Mouse (Mus musculus): ENCODE results near the gene Nos1. TPM values are rescaled to one million over a fixed set of nuclear protein-coding genes. Genes with fewer than 3 reads are reported as not detected.

Gene Nos1
- polyA plus RNA-seq, 1 experiment = not detected

- no peaks in the 10 kb centered on the region for H3K9me3 ChIP-seq (ENCODE audit: control insufficient read depth, low read length)
- H3K27me3 ChIP-seq (ENCODE audit: control insufficient read depth) = peaks cover 18% of the 10 kb centered on the region
- TF ChIP-seq GATA1 (IDR thresholded peaks at IDR 0.05; ENCODE audit: low read length) = no peak
- no peak for TF ChIP-seq TAL1 (IDR thresholded peaks at IDR 0.05; ENCODE audit: low read length)
- peaks cover 3% of the 10 kb centered on the region; the same call in 1 of the 2 replicates for H3K36me3 ChIP-seq (ENCODE audit: control insufficient read depth)
- peaks cover 15% of the 10 kb centered on the region for H3K4me1 ChIP-seq (ENCODE audit: control insufficient read depth)
- H3K4me3 ChIP-seq (replicated peaks) = peak within 1 kb of the TSS; percentile 90
Observed at GRCm38 (mm10) chr5:117976657-117977500, 196.0 kb downstream of the Nos1 start, which contains the start of gene Fbxo21. Gene Fbxo21, plus strand, starts transcription at chr5:117976730.

- peaks cover 15% of the 10 kb centered on the region for H3K4me1 ChIP-seq (ENCODE audit: control insufficient read depth)
Observed at GRCm38 (mm10) chr5:117977501-117978158, 196.8 kb downstream of the Nos1 start.

GRCm38 (mm10) chr5:117978159-117978697, 197.4 kb downstream of the Nos1 start:
- peaks cover 13% of the 10 kb centered on the region for H3K36me3 ChIP-seq (ENCODE audit: control insufficient read depth)
- peaks cover 15% of the 10 kb centered on the region for H3K4me1 ChIP-seq (ENCODE audit: control insufficient read depth)
- no peak for TF ChIP-seq GATA1 (IDR thresholded peaks at IDR 0.05; ENCODE audit: low read length)
- no peak for TF ChIP-seq TAL1 (IDR thresholded peaks at IDR 0.05; ENCODE audit: low read length)
- H3K9me3 ChIP-seq (ENCODE audit: control insufficient read depth, low read length) = no peaks in the 10 kb centered on the region
- peaks cover 18% of the 10 kb centered on the region for H3K27me3 ChIP-seq (ENCODE audit: control insufficient read depth)
- no peak overlapping the region for H3K4me3 ChIP-seq (replicated peaks)

More at GRCm38 (mm10) chr5:117977501-117978158, 196.8 kb downstream of the Nos1 start:
- Histone ChIP-seq H3K4me3 (replicated peaks) (peak overlapping the region; percentile 90), H3K36me3 (ENCODE audit: control insufficient read depth) (peaks cover 8% of the 10 kb centered on the region; the same call in 1 of the 2 replicates), H3K9me3 (ENCODE audit: control insufficient read depth, low read length) (no peaks in the 10 kb centered on the region), H3K27me3 (ENCODE audit: control insufficient read depth) (peaks cover 18% of the 10 kb centered on the region)
- TF ChIP-seq TAL1 (IDR thresholded peaks at IDR 0.05; ENCODE audit: low read length) (no peak), GATA1 (IDR thresholded peaks at IDR 0.05; ENCODE audit: low read length) (no peak)

- TF ChIP-seq GATA1 (IDR thresholded peaks at IDR 0.05; ENCODE audit: low read length) (no peak), TAL1 (IDR thresholded peaks at IDR 0.05; ENCODE audit: low read length) (no peak)
- peaks cover 15% of the 10 kb centered on the region for H3K4me1 ChIP-seq (ENCODE audit: control insufficient read depth)
Observed at GRCm38 (mm10) chr5:117979082-117979481, 198.2 kb downstream of the Nos1 start.

GRCm38 (mm10) chr5:117980921-117981320, 200.1 kb downstream of the Nos1 start:
- no peak for TF ChIP-seq TAL1 (IDR thresholded peaks at IDR 0.05; ENCODE audit: low read length)
- no peak for TF ChIP-seq GATA1 (IDR thresholded peaks at IDR 0.05; ENCODE audit: low read length)
- no peaks in the 10 kb centered on the region for H3K9me3 ChIP-seq (ENCODE audit: control insufficient read depth, low read length)
- H3K27me3 ChIP-seq (ENCODE audit: control insufficient read depth) = peaks cover 15% of the 10 kb centered on the region
- peaks cover 24% of the 10 kb centered on the region for H3K36me3 ChIP-seq (ENCODE audit: control insufficient read depth)
- H3K4me3 ChIP-seq (replicated peaks) = no peak overlapping the region
- peaks cover 15% of the 10 kb centered on the region for H3K4me1 ChIP-seq (ENCODE audit: control insufficient read depth)

More at GRCm38 (mm10) chr5:117979082-117979481, 198.2 kb downstream of the Nos1 start:
- Histone ChIP-seq H3K4me3 (replicated peaks) (no peak overlapping the region), H3K9me3 (ENCODE audit: control insufficient read depth, low read length) (no peaks in the 10 kb centered on the region), H3K36me3 (ENCODE audit: control insufficient read depth) (peaks cover 20% of the 10 kb centered on the region), H3K27me3 (ENCODE audit: control insufficient read depth) (peaks cover 18% of the 10 kb centered on the region)

- Histone ChIP-seq H3K9me3 (ENCODE audit: control insufficient read depth, low read length) (no peaks in the 10 kb centered on the region), H3K36me3 (ENCODE audit: control insufficient read depth) (peaks cover 31% of the 10 kb centered on the region), H3K4me3 (replicated peaks) (no peak overlapping the region), H3K4me1 (ENCODE audit: control insufficient read depth) (peaks cover 7% of the 10 kb centered on the region), H3K27me3 (ENCODE audit: control insufficient read depth) (peaks cover 13% of the 10 kb centered on the region)
- no peak for TF ChIP-seq GATA1 (IDR thresholded peaks at IDR 0.05; ENCODE audit: low read length)
Observed at GRCm38 (mm10) chr5:117981943-117982342, 201.1 kb downstream of the Nos1 start.

GRCm38 (mm10) chr5:117986327-117986726, 205.5 kb downstream of the Nos1 start:
- Histone ChIP-seq H3K4me1 (ENCODE audit: control insufficient read depth) (peaks cover 9% of the 10 kb centered on the region), H3K4me3 (replicated peaks) (no peak overlapping the region), H3K9me3 (ENCODE audit: control insufficient read depth, low read length) (no peaks in the 10 kb centered on the region), H3K27me3 (ENCODE audit: control insufficient read depth) (no peaks in the 10 kb centered on the region), H3K36me3 (ENCODE audit: control insufficient read depth) (peaks cover 62% of the 10 kb centered on the region)
- TF ChIP-seq TAL1 (IDR thresholded peaks at IDR 0.05; ENCODE audit: low read length) (no peak), GATA1 (IDR thresholded peaks at IDR 0.05; ENCODE audit: low read length) (no peak)

- Histone ChIP-seq H3K36me3 (ENCODE audit: control insufficient read depth) (peaks cover 63% of the 10 kb centered on the region), H3K4me3 (replicated peaks) (no peak overlapping the region), H3K4me1 (ENCODE audit: control insufficient read depth) (peaks cover 9% of the 10 kb centered on the region), H3K9me3 (ENCODE audit: control insufficient read depth, low read length) (no peaks in the 10 kb centered on the region), H3K27me3 (ENCODE audit: control insufficient read depth) (no peaks in the 10 kb centered on the region)
- TF ChIP-seq TAL1 (IDR thresholded peaks at IDR 0.05; ENCODE audit: low read length) (no peak), GATA1 (IDR thresholded peaks at IDR 0.05; ENCODE audit: low read length) (no peak)
Observed at GRCm38 (mm10) chr5:117987891-117988290, 207.1 kb downstream of the Nos1 start.

- Histone ChIP-seq H3K36me3 (ENCODE audit: control insufficient read depth) (peaks cover 58% of the 10 kb centered on the region), H3K4me1 (ENCODE audit: control insufficient read depth) (peaks cover 9% of the 10 kb centered on the region), H3K9me3 (ENCODE audit: control insufficient read depth, low read length) (no peaks in the 10 kb centered on the region), H3K27me3 (ENCODE audit: control insufficient read depth) (no peaks in the 10 kb centered on the region), H3K4me3 (replicated peaks) (no peak overlapping the region)
- TF ChIP-seq TAL1 (IDR thresholded peaks at IDR 0.05; ENCODE audit: low read length) = no peak
- TF ChIP-seq GATA1 (IDR thresholded peaks at IDR 0.05; ENCODE audit: low read length) = no peak
Observed at GRCm38 (mm10) chr5:117988367-117988766, 207.5 kb downstream of the Nos1 start.

Measured in erythroblast, embryonic 14.5 days (primary cell).